Mouse (Mus musculus) leukemia stem cell, adult 10-12 weeks (primary cell): ENCODE measurements around the gene Olfr1449. TPM values are rescaled to one million over a fixed set of nuclear protein-coding genes. Genes with fewer than 3 reads are reported as not detected.

Experiments used
- polyA plus RNA-seq: library from polyadenylated mRNA; stranded (reverse); fragments of >175 nt; gene quantifications from 2 replicates; pipeline ENCODE4 v1.2.3, GENCODE M21; 2012; ENCODE audit warnings: low replicate concordance

Olfr1449 gene
- not detected in 2 replicates for polyA plus RNA-seq

DNA sequence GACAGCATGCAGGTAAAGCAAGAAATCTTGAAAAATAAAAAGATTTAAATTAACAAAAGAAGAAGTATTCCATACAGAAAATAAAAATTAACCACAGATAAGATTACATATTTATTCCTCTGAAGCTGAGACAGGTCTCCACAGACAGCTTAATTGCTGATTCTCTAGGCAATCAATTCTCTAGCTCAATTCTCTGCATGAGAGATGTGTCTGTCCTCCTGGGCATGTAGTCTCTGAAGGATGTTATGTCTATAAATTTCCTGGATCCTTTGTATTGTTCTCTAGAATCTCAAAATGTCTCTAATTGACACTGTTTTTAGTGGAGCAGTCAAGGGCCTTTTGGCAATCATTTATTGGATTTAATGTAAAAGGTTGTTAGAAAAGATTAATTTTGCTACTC is at the start of gene Olfr1449:
Olfr1449 (plus strand) TSS at position 301 of the 400 bp plus-strand sequence.

DNA sequence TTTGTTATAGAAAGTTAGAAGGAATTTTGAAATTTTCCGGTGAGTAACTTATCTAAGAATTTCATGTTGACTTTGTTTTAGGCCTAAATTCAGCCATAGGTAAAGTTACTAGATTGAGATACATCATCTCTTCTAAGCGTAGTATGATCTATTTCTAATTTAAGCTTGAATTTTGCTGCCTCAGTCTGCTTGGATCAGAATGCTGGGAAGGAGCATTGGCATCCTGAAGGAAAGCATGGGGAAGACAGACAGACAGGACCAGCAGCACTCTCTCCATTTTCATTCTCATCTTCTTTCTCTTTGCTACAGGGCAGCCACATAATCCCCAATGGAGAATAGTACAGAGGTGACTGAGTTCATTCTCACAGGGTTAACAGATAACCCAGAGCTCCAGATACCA is 47.1 kb upstream of the Olfr1449 start, which contains the start of gene Olfr1445:
Olfr1445 (plus strand) TSS at position 301 of the 400 bp plus-strand sequence.

DNA sequence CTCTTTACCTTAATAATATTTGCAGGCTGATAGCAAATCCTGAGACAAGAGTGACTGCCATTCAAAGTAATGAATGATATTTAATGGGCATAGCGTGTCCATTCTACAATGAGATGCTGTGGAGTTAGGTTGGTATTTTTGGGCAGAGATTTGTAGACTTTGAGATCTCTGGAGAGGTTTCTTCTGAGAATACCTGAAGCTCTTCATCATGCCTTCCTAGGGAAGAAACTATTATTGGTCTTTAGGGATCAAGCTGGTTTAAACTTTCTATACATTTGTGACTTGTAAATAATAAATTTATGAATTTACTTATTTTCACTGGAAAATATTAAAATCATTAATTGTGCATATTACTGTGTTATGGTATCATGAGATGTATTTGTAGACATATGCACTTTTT is 37.2 kb upstream of the Olfr1449 start, which contains the start of gene Olfr1446:
Olfr1446 (minus strand) TSS at position 101 of the 400 bp plus-strand sequence.

DNA sequence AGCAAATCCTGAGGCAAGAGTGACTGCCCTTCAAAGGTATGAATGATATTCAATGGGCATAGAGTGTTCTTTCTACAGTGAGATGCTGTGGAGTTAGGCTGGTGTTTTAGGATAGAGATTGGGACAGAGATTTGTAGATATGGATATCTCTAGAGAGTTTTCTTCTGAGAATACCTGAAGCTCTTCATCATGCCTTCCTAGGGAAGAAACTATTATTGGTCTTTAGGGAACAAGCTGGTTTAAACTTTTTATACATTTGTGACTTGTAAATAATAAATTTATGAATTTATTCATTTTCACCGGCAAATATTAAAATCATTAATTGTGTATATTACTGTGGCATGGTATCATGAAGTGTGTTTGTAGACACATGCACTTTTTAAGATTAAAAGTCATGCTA is 27.0 kb upstream of the Olfr1449 start, which contains the start of gene Olfr1447:
Olfr1447 (minus strand) TSS at position 101 of the 400 bp plus-strand sequence.

DNA sequence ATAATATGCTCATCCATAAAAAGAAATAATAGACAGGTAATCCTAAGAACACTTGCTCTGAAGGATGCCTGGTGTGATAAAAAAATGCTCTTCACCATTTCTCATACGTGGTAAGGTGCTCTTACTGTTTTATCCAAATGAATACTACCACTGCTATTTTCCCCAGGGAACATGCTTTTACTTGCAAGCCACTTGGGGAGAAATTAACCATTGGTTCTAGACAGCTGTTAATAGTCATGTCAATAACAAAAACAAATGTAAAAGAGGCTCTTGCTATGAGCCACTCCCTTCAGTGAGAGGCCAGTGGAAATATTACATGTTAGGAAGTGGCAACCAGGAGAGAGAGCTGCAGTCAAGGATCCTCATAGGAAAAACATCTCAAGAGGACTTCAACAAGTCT is 6.3 kb upstream of the Olfr1449 start, which contains the start of gene Olfr1448:
Olfr1448 (minus strand) TSS at position 101 of the 400 bp plus-strand sequence.

DNA sequence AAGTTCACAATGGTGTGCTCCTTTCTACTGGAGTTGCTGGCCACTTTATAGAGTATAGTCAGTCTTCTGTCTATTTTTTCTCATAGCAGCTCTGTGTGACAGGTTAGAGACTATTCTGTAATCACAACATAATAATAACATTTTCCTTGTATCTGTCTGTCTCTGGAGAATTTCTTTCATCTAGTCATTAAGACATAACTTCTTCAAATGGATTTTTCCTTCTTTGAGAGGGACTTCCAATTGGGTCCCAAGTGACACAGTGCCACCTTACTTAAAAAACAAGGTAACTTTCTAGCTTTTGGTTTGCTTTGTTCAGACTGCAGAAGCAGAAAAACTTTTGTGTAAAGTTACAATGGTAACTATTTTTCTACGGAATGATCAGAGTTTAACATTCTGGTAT is 19.3 kb downstream of the Olfr1449 start, which contains the start of gene Olfr1450:
Olfr1450 (plus strand) TSS at position 301 of the 400 bp plus-strand sequence.

Other genes with a start within 250 kb of the Olfr1449 start
- not detected in 2 replicates for gene Keg1, start 235.1 kb upstream of the Olfr1449 start, polyA plus RNA-seq
- gene Cntf, start 165.2 kb upstream of the Olfr1449 start, polyA plus RNA-seq: not detected in 2 replicates
- gene Zfp91, start 134.7 kb upstream of the Olfr1449 start, polyA plus RNA-seq: 27.9 and 41.2 TPM in 2 replicates
- gene Lpxn, start 134.6 kb upstream of the Olfr1449 start, polyA plus RNA-seq: 0.54 and 1.7 TPM in 2 replicates
- not detected in 2 replicates for gene Gm5244, start 84.2 kb upstream of the Olfr1449 start, polyA plus RNA-seq
- not detected in 2 replicates for gene Olfr1444, start 73.6 kb upstream of the Olfr1449 start, polyA plus RNA-seq
- gene Olfr1445, start 47.0 kb upstream of the Olfr1449 start, polyA plus RNA-seq: 0.18 TPM in 1 of 2 replicates, not detected in the other
- gene Olfr1446, start 37.3 kb upstream of the Olfr1449 start, polyA plus RNA-seq: 0.09 TPM in 1 of 2 replicates, not detected in the other
- not detected in 2 replicates for gene Olfr1447, start 27.1 kb upstream of the Olfr1449 start, polyA plus RNA-seq
- gene Olfr1448, start 6.4 kb upstream of the Olfr1449 start, polyA plus RNA-seq: not detected in 2 replicates
- gene Olfr1450, start 19.4 kb downstream of the Olfr1449 start, polyA plus RNA-seq: not detected in 2 replicates
- not detected in 2 replicates for gene Olfr1451, start 64.2 kb downstream of the Olfr1449 start, polyA plus RNA-seq
- gene Olfr1453, start 97.5 kb downstream of the Olfr1449 start, polyA plus RNA-seq: not detected in 2 replicates
- gene Olfr1454, start 129.8 kb downstream of the Olfr1449 start, polyA plus RNA-seq: not detected in 2 replicates
- gene Olfr1457, start 167.1 kb downstream of the Olfr1449 start, polyA plus RNA-seq: not detected in 2 replicates
- gene Olfr1458, start 175.9 kb downstream of the Olfr1449 start, polyA plus RNA-seq: not detected in 2 replicates
- gene Olfr1459, start 218.7 kb downstream of the Olfr1449 start, polyA plus RNA-seq: not detected in 2 replicates
- not detected in 2 replicates for gene Olfr1461, start 232.2 kb downstream of the Olfr1449 start, polyA plus RNA-seq